Mouse (Mus musculus) brain, embryonic 14.5 days (tissue): ENCODE measurements around the gene Cdca7l.

Source experiments
- CTCF ChIP-seq: fragments of 200-500 bp; IDR thresholded peaks from 2 replicates; pipeline ENCODE4 v1.5.1; 2012; ENCODE audit warnings: inconsistent platforms, mild to moderate bottlenecking, moderate library complexity, borderline replicate concordance; ENCODE audit not compliant: insufficient read depth, insufficient read length; ENCODE audit errors: extremely low read depth
- POLR2A ChIP-seq: fragments of 200-500 bp; IDR thresholded peaks from 2 replicates; pipeline ENCODE4 v1.6.1; 2012; ENCODE audit warnings: mild to moderate bottlenecking, inconsistent platforms, borderline replicate concordance; ENCODE audit not compliant: poor library complexity, insufficient read depth, insufficient read length, severe bottlenecking; ENCODE audit errors: extremely low read depth

- TF ChIP-seq CTCF = no peak
- no peak for TF ChIP-seq POLR2A
Measured at GRCm38 (mm10) chr12:117848621-117849020, 44.5 kb downstream of the Cdca7l start.
